Comparison of ENCODE assay signal across 12 mouse cellular contexts in the genomic region with DNA sequence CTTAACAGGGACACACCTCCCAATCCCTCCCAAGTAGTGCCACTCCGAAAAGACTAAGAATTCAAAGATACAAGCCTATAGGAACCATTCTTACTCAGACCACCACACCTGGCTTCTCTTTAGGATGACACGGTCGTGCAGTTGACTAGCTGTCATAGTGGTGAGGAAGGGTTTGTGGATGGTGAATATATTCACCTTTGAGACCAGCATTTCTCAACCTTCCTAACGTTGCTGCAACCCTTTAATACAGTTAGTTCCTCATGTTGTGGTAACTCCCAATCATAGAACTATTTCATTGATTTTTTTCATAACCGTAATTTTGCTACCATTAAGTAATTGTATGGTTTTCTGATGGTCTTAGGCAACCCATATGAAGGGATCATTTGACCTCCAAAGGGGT.
"Had no signal": no experiment of that assay in that cellular context is flagged by ENCODE, and none has a peak within 500 bp of the region (broad histone marks: within the 10 kb centered on the region; RNA-seq: fewer than 3 reads in every experiment).

No protein-coding gene starts in this region.

- H3K36me3 ChIP-seq: limb, embryonic 12.5 days; neural tube, embryonic 12.5 days had no signal

- H3K9ac ChIP-seq: limb, embryonic 12.5 days; lung, embryonic 14.5 days; neural tube, embryonic 12.5 days had no signal

- ATAC-seq: hindbrain, postnatal 0 days had no signal

- H3K4me3 ChIP-seq: limb, embryonic 12.5 days; neural tube, embryonic 12.5 days had no signal

- H3K9me3 ChIP-seq: limb, embryonic 12.5 days; neural tube, embryonic 12.5 days had no signal

- H3K4me2 ChIP-seq: limb, embryonic 12.5 days; lung, embryonic 14.5 days; neural tube, embryonic 12.5 days had no signal

- DNase-seq: kidney, adult 11 months; kidney, postnatal 10 days; kidney, postnatal 4 days; lung, embryonic 14.5 days; lung, postnatal 10 days; midbrain, embryonic 14.5 days; right cerebral cortex, postnatal 14 days; thymus, adult 2 months; thymus, postnatal 25 days had no signal

- H3K27ac ChIP-seq: hindbrain, postnatal 0 days; limb, embryonic 12.5 days; neural tube, embryonic 12.5 days had no signal

- H3K27me3 ChIP-seq: limb, embryonic 12.5 days; neural tube, embryonic 12.5 days had no signal
